Mouse (Mus musculus): ENCODE results near the gene Ncoa1. TPM values are rescaled to one million over a fixed set of nuclear protein-coding genes. Genes with fewer than 3 reads are reported as not detected.
A peak's percentile ranks its signal among the peaks of the same experiment; 100 is the strongest.

Ncoa1 gene
- total and polyA plus RNA-seq, 3 experiments = 36.0 to 65.0 (median 45.0) TPM

DNA sequence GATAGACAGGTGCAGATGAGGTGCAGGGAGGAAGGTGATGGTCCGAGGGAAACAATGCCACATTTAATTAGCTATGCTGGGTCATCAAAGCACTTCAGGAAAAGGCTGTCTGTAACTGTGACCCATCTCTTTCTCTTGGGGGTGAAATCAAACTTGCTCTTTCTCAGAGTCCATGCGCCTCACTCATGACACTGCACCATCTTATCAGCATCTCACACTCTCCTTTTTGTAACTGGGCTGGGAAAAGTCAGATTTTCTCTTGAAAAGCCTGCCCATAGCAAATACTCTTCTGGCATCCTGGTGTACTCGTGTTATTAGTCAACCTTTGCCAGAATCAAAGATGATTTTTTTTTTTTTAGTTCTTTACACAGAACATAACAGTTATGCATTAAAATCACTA, 70.8 kb downstream of the Ncoa1 start:
- no peaks in the 10 kb centered on the region for H3K9me3 ChIP-seq (replicated peaks; ENCODE audit: insufficient read depth, low read length)
- H3K27ac ChIP-seq (ENCODE audit: control insufficient read depth, low read depth, low read length) = no peak overlapping the region
- peak; percentile 74 for TF ChIP-seq RCOR1 (IDR thresholded peaks at IDR 0.05; ENCODE audit: low read depth, low read length)
- TF ChIP-seq ZNF384 (IDR thresholded peaks at IDR 0.05; ENCODE audit: low read depth, low read length) = 0 out of 2 replicates have a peak, but pooled peaks have one; percentile 39
- TF ChIP-seq ELF1 (IDR thresholded peaks at IDR 0.05; ENCODE audit: low read depth, low read length) = no peak
- TF ChIP-seq EP300 (IDR thresholded peaks at IDR 0.05; ENCODE audit: low read depth in 1 of 2, low read length in 2 of 2) = peak; percentile 20 to 40; a peak in 2 of 4 replicates
- peak; percentile 53 for TF ChIP-seq GATA1 (IDR thresholded peaks at IDR 0.05; ENCODE audit: low read depth, low read length)
- TF ChIP-seq ETS1 (IDR thresholded peaks at IDR 0.05; ENCODE audit: low read depth, low read length) = no peak
- no peak for TF ChIP-seq HCFC1 (IDR thresholded peaks at IDR 0.05; ENCODE audit: low read depth, low read length)
- TF ChIP-seq TCF12 (IDR thresholded peaks at IDR 0.05; ENCODE audit: low read depth, low read length) = 0 out of 2 replicates have a peak, but pooled peaks have one; percentile 12
- DNase-seq (ENCODE audit: low read depth, low spot score) = peak; percentile 55
- H3K4me3 ChIP-seq (ENCODE audit: control insufficient read depth in 1 of 2, insufficient read depth in 1 of 2, low read depth in 2 of 2, low read length in 2 of 2) = no peak overlapping the region
- peaks cover 3 to 5% of the 10 kb centered on the region in 2 experiments for H3K4me1 ChIP-seq (ENCODE audit: control insufficient read depth in 1 of 2, insufficient read depth in 2 of 2, low read length in 2 of 2)
- H3K36me3 ChIP-seq (ENCODE audit: control insufficient read depth in 1 of 2, insufficient read depth in 2 of 2, low read length in 2 of 2) = peaks cover 9 to 21% of the 10 kb centered on the region in 2 experiments
- H3K9ac ChIP-seq (ENCODE audit: control insufficient read depth, low read depth, low read length, poor library complexity, severe bottlenecking) = no peak overlapping the region
- H3K79me2 ChIP-seq (ENCODE audit: control insufficient read depth, insufficient read depth, low read length, poor library complexity) = peaks cover 28% of the 10 kb centered on the region
- no peaks in the 10 kb centered on the region for H3K27me3 ChIP-seq (ENCODE audit: control insufficient read depth in 1 of 2, insufficient read depth in 2 of 2, low read length in 2 of 2)

DNA sequence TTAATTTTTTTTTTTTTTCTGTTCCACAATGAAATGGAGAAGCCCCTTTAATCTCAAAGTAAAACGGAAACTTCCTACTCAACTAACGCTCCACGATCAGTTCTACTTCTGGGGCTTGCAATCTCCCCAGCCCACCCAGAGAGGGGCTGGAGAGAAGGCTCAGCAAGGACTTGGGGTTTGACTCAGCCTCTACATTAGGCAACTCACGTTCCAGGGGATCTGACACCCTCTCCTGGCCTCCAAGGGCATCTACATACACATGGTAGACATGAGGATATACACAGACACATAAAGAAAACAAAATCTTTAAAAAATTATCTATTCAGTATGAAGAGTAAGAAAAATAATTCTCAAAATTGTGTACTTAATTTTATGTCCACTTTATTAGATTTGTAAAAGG, 73.8 kb downstream of the Ncoa1 start:
- no peaks in the 10 kb centered on the region for H3K9me3 ChIP-seq (replicated peaks; ENCODE audit: insufficient read depth, low read length)
- peaks cover 3 to 5% of the 10 kb centered on the region in 2 experiments for H3K4me1 ChIP-seq (ENCODE audit: control insufficient read depth in 1 of 2, insufficient read depth in 2 of 2, low read length in 2 of 2)
- H3K79me2 ChIP-seq (ENCODE audit: control insufficient read depth, insufficient read depth, low read length, poor library complexity) = peaks cover 29% of the 10 kb centered on the region
- H3K27me3 ChIP-seq (ENCODE audit: control insufficient read depth in 1 of 2, insufficient read depth in 2 of 2, low read length in 2 of 2) = no peaks in the 10 kb centered on the region
- H3K27ac ChIP-seq (ENCODE audit: control insufficient read depth, low read depth, low read length) = no peak overlapping the region
- peaks cover 12 to 21% of the 10 kb centered on the region in 2 experiments for H3K36me3 ChIP-seq (ENCODE audit: control insufficient read depth in 1 of 2, insufficient read depth in 2 of 2, low read length in 2 of 2)
- TF ChIP-seq SMC3 (IDR thresholded peaks at IDR 0.05; ENCODE audit: low read depth, low read length) = peak; percentile 15; the same call in 1 of the 2 replicates
- peak in 1 of 3 experiments; percentile 19; a peak in 2 of 6 replicates for TF ChIP-seq CTCF (IDR thresholded peaks at IDR 0.05 in 2 of 3, conservative IDR thresholded peaks at IDR 0.05 in 1 of 3; ENCODE audit: control insufficient read depth in 1 of 3, insufficient read depth in 1 of 3, low read depth in 2 of 3, low read length in 3 of 3, poor library complexity in 1 of 3, severe bottlenecking in 1 of 3)
- no peak for TF ChIP-seq MXI1 (IDR thresholded peaks at IDR 0.05; ENCODE audit: low read depth, low read length)
- H3K4me3 ChIP-seq (ENCODE audit: control insufficient read depth in 1 of 2, insufficient read depth in 1 of 2, low read depth in 2 of 2, low read length in 2 of 2) = no peak overlapping the region
- no peak overlapping the region for H3K9ac ChIP-seq (ENCODE audit: control insufficient read depth, low read depth, low read length, poor library complexity, severe bottlenecking)
- no peak for DNase-seq (ENCODE audit: low read depth, low spot score)

DNA sequence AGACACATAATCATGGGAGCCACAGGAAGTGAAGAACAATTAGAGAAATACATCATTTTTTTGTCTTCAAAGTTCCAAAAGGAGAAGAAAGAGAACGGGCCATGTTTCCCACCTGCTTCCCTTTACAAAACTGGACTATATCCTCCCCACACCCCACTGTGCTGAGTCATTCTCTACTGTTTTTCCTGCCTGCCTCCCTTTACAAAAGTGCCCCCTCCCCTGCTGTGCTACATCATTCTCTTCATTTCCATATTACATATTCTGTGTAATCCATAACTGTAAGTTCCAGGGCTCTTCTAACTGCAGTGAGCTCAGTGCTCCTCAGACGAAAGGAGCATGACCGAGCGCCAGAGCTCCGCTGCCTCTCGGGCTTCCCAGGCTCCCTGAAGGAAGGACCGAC, 80.8 kb downstream of the Ncoa1 start:
- Histone ChIP-seq H3K4me1 (ENCODE audit: control insufficient read depth in 1 of 2, insufficient read depth in 2 of 2, low read length in 2 of 2) (peaks cover 4 to 6% of the 10 kb centered on the region in 2 experiments; a peak in 2 of 4 replicates), H3K27ac (ENCODE audit: control insufficient read depth, low read depth, low read length) (no peak overlapping the region), H3K36me3 (ENCODE audit: control insufficient read depth in 1 of 2, insufficient read depth in 2 of 2, low read length in 2 of 2) (peaks cover 8 to 9% of the 10 kb centered on the region in 2 experiments), H3K9ac (ENCODE audit: control insufficient read depth, low read depth, low read length, poor library complexity, severe bottlenecking) (no peak overlapping the region), H3K79me2 (ENCODE audit: control insufficient read depth, insufficient read depth, low read length, poor library complexity) (peaks cover 13% of the 10 kb centered on the region), H3K9me3 (replicated peaks; ENCODE audit: insufficient read depth, low read length) (no peaks in the 10 kb centered on the region), H3K4me3 (ENCODE audit: control insufficient read depth in 1 of 2, insufficient read depth in 1 of 2, low read depth in 2 of 2, low read length in 2 of 2) (no peak overlapping the region), H3K27me3 (ENCODE audit: control insufficient read depth in 1 of 2, insufficient read depth in 2 of 2, low read length in 2 of 2) (no peaks in the 10 kb centered on the region)
- TF ChIP-seq CHD1 (IDR thresholded peaks at IDR 0.05; ENCODE audit: low read depth, low read length) (no peak), USF2 (IDR thresholded peaks at IDR 0.05; ENCODE audit: borderline replicate concordance in 1 of 2, insufficient read depth in 1 of 2, low read depth in 1 of 2, low read length in 2 of 2) (no peak), MAX (IDR thresholded peaks at IDR 0.05; ENCODE audit: low read length) (no peak), SMC3 (IDR thresholded peaks at IDR 0.05; ENCODE audit: low read depth, low read length) (no peak)
- DNase-seq (ENCODE audit: low read depth, low spot score) = no peak

Measured in MEL (cell line).